9 mouse cellular contexts compared by ENCODE assay signal in the genomic region with DNA sequence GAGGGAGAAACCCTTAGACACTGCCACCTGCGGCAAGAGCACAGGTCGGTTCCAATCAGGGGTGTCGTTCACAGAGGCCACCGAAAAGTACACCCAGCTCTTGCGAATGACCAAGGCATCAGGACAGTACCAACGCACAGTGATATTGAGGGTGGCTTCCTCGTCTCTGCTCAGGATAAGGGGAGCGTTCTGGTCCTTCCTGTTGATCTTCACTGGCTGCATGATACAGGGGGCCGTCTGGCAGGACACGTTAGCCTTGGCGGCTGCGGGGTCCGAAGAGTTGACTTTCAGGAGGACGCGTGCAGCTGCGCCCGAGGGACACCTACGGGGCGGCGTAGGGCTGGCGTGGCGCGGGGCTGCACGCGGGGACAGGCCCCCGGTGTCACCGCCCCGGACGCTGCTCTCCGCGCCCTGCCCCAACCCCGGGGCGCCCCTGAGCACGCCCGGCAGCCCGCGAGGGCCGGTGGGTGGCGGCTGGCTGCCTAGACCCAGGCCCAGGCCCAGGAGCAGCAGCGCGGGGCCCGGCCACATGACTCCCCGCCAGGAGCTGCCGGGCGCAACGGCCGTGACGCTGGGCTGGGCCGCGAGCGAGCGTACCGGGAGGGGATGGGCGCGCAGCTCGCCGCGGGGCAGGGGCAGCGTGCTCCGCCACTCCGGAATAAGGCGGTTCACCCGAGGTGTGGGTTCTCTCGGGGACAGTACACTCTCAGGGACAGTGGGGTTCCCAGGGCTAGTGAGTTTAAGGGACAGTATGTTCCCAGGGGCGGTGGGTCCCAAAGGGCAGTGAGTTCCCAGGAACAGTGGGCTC. TPM values are rescaled to one million over a fixed set of nuclear protein-coding genes. Genes with fewer than 3 reads are reported as not detected.
DNase-seq lines count a peak whose midpoint lies in the region; ATAC-seq and TF ChIP-seq lines count a peak whose summit lies in the region.
"Had no signal": no experiment of that assay in that cellular context is flagged by ENCODE, and none has a peak within 500 bp of the region (broad histone marks: within the 10 kb centered on the region; RNA-seq: fewer than 3 reads in every experiment).

Pkdrej (minus strand) TSS at position 532 of the 808 bp plus-strand sequence.

- TF ChIP-seq EP300 in ES-Bruce4 (IDR thresholded peaks at IDR 0.05; ENCODE audit: insufficient read depth, low read depth, low read length), result no peak
- TF ChIP-seq EP300 in heart, adult 2 months (IDR thresholded peaks at IDR 0.05; ENCODE audit: insufficient read depth, low read depth, low read length), result no peak

- H3K79me2 ChIP-seq in heart, adult 2 months (replicated peaks; ENCODE audit: control insufficient read depth, insufficient read depth, low read length), result no peaks in the 10 kb centered on the region

- H3K36me3 ChIP-seq in ES-Bruce4 (ENCODE audit: control insufficient read depth, insufficient read depth, low read length, poor library complexity, severe bottlenecking), result no peaks in the 10 kb centered on the region
- H3K36me3 ChIP-seq in heart, adult 2 months (ENCODE audit: control insufficient read depth, insufficient read depth, low read length), result no peaks in the 10 kb centered on the region
- H3K36me3 ChIP-seq in kidney, postnatal 0 days (ENCODE audit: insufficient read depth, low read length), result no peaks in the 10 kb centered on the region
- no peaks in the 10 kb centered on the region for H3K36me3 ChIP-seq in small intestine, adult 2 months (ENCODE audit: control insufficient read depth, insufficient read depth, low read length)

- H3K27ac ChIP-seq in ES-Bruce4 (ENCODE audit: insufficient read depth, low read length), result no peak within 1 kb of the TSS
- H3K27ac ChIP-seq in heart, adult 2 months, result peak within 1 kb of the TSS; percentile 71
- no peak within 1 kb of the TSS for H3K27ac ChIP-seq in kidney, postnatal 0 days
- H3K27ac ChIP-seq in small intestine, adult 2 months (ENCODE audit: insufficient read depth, low read depth, low read length), result no peak within 1 kb of the TSS

- 3% methylated on average over 65 of the region's 65 CpGs for WGBS in heart, adult 2 months
- 1% methylated on average over 54 of the region's 65 CpGs for WGBS in kidney, postnatal 0 days
- 2% methylated on average over 65 of the region's 65 CpGs for WGBS in small intestine, adult 2 months

- TF ChIP-seq POLR2A in ES-Bruce4 (IDR thresholded peaks at IDR 0.05; ENCODE audit: insufficient read depth, low read length), result no peak
- TF ChIP-seq POLR2A in heart, adult 2 months (IDR thresholded peaks at IDR 0.05; ENCODE audit: insufficient read depth, low read depth, low read length), result no peak
- no peak for TF ChIP-seq POLR2A in small intestine, adult 2 months (IDR thresholded peaks at IDR 0.05; ENCODE audit: low read depth, low read length)

- H3K4me2 ChIP-seq in kidney, postnatal 0 days (ENCODE audit: low read length), result peak within 1 kb of the TSS; percentile 96

- peak within 1 kb of the TSS; percentile 68 for H3K4me3 ChIP-seq in ES-Bruce4 (ENCODE audit: low read depth, low read length)
- peak within 1 kb of the TSS; percentile 46 for H3K4me3 ChIP-seq in heart, adult 2 months
- H3K4me3 ChIP-seq in kidney, postnatal 0 days (replicated peaks; ENCODE audit: low read depth, low read length), result peak within 1 kb of the TSS; percentile 47
- H3K4me3 ChIP-seq in small intestine, adult 2 months (ENCODE audit: low read depth, low read length), result peak within 1 kb of the TSS; percentile 52

- TF ChIP-seq CTCF in ES-Bruce4 (IDR thresholded peaks at IDR 0.05; ENCODE audit: low read depth, low read length), result no peak
- no peak for TF ChIP-seq CTCF in heart, adult 2 months (IDR thresholded peaks at IDR 0.05)
- no peak for TF ChIP-seq CTCF in kidney, postnatal 0 days (IDR thresholded peaks at IDR 0.05; ENCODE audit: low read depth)
- TF ChIP-seq CTCF in small intestine, adult 2 months (IDR thresholded peaks at IDR 0.05; ENCODE audit: extremely low read depth, insufficient read length, insufficient replicate concordance, low read depth, low read length), result no peak

- intact Hi-C loops in heart, adult 2 months (cut with DNase I), result no loop called here

- H3K4me1 ChIP-seq in ES-Bruce4 (ENCODE audit: control insufficient read depth, insufficient read depth, low read length), result no peaks in the 10 kb centered on the region
- H3K4me1 ChIP-seq in heart, adult 2 months (ENCODE audit: control insufficient read depth, insufficient read depth, low read length), result peaks cover 4% of the 10 kb centered on the region; the same call in 1 of the 2 replicates
- H3K4me1 ChIP-seq in kidney, postnatal 0 days (replicated peaks; ENCODE audit: insufficient read depth, low read length), result no peaks in the 10 kb centered on the region
- H3K4me1 ChIP-seq in small intestine, adult 2 months (ENCODE audit: control insufficient read depth, insufficient read depth, insufficient read length, low read length), result peaks cover 3% of the 10 kb centered on the region; the same call in 1 of the 2 replicates

- H3K27me3 ChIP-seq in ES-Bruce4 (ENCODE audit: control insufficient read depth, insufficient read depth, low read length, poor library complexity, severe bottlenecking), result 0 out of 2 replicates have a peak, but pooled peaks cover 3% of the 10 kb centered on the region
- H3K27me3 ChIP-seq in heart, adult 2 months (ENCODE audit: control insufficient read depth, insufficient read depth, low read length), result peaks cover 1% of the 10 kb centered on the region; the same call in 1 of the 2 replicates
- peaks cover 5% of the 10 kb centered on the region; the same call in 1 of the 2 replicates for H3K27me3 ChIP-seq in kidney, postnatal 0 days (ENCODE audit: insufficient read depth, low read length)
- no peaks in the 10 kb centered on the region; the same call in 1 of the 2 replicates for H3K27me3 ChIP-seq in small intestine, adult 2 months (ENCODE audit: control insufficient read depth, insufficient read depth, low read length)

- H3K9ac ChIP-seq in ES-Bruce4 (ENCODE audit: low read depth, poor library complexity, severe bottlenecking), result peak within 1 kb of the TSS; percentile 58
- H3K9ac ChIP-seq in heart, adult 2 months (ENCODE audit: low read depth, low read length), result peak within 1 kb of the TSS; percentile 75
- H3K9ac ChIP-seq in kidney, postnatal 0 days (ENCODE audit: low read depth, low read length), result peak within 1 kb of the TSS; percentile 79

- H3K9me3 ChIP-seq in ES-Bruce4 (replicated peaks; ENCODE audit: control insufficient read depth, insufficient read depth, low read length, poor library complexity, severe bottlenecking), result no peaks in the 10 kb centered on the region
- H3K9me3 ChIP-seq in kidney, postnatal 0 days (replicated peaks; ENCODE audit: low read length), result no peaks in the 10 kb centered on the region

- no peak for DNase-seq in frontal cortex, postnatal 14 days (ENCODE audit: low spot score in 2 of 2)
- peak; percentile 68 to 76 for DNase-seq in heart, adult 2 months
- peak; percentile 39 for DNase-seq in kidney, postnatal 0 days (ENCODE audit: low spot score)
- DNase-seq in lung, postnatal 4 days, result peak; percentile 44 to 67

- ATAC-seq in frontal cortex, adult (ENCODE audit: low TSS enrichment), result peak; percentile 91
- ATAC-seq in common myeloid progenitor, adult 5-6 weeks (replicated peaks; ENCODE audit: low read depth, poor library complexity, severe bottlenecking), result peak; percentile 36; the same call in 1 of the 2 replicates
- peak; percentile 79 for ATAC-seq in kidney, postnatal 0 days (replicated peaks; ENCODE audit: low FRiP score, low read depth)

RNA-seq across cellular contexts. Expression of gene Pkdrej, which starts in this region (rescaled TPM):
- 0.13 TPM in 1 of 2 replicates, not detected in the other for polyA plus RNA-seq in ES-Bruce4 (2011; ENCODE audit: insufficient read depth, insufficient read length, low read depth, missing spikeins)
- 0.05 TPM in 1 of 2 replicates, not detected in the other for total RNA-seq in common myeloid progenitor, adult 5-6 weeks (2017)
- total RNA-seq in heart, adult 2 months (2021), result 1 to 10 TPM; 3.9 to 4.2 TPM
- polyA plus RNA-seq in heart, adult 2 months (2012; rRNA removed), result 1.8 and 3.0 TPM in 2 replicates
- polyA plus RNA-seq in kidney, postnatal 0 days (2015; fragmentation: Nextera tagmentation; extraction: Ambion mirVana), result 0.13 TPM in 2 replicates
- 0.05 and 0.09 TPM in 2 replicates for polyA plus RNA-seq in small intestine, adult 2 months (2012; rRNA removed)
- polyA plus RNA-seq: C2C12 had no signal

Comparison
In these comparisons a context has a peak if more than half of its experiments do, and no peak if none do; other contexts are left out.
1. Peak in ATAC-seq in common myeloid progenitor, adult 5-6 weeks; RNA of the gene not detected or under 1 TPM.
2. Peak in DNase-seq, ATAC-seq, H3K4me3 ChIP-seq, H3K9ac ChIP-seq and H3K4me2 ChIP-seq in kidney, postnatal 0 days; RNA of the gene not detected or under 1 TPM.
3. ATAC-seq: peak in every context shown above with its lines; median percentile 91 in frontal cortex, adult; 79 in kidney, postnatal 0 days; 36 in common myeloid progenitor, adult 5-6 weeks.
4. DNase-seq: peak in heart, adult 2 months (2 of 2) and lung, postnatal 4 days (2 of 2); none in frontal cortex, postnatal 14 days (0 of 2).
5. Peak in every context shown above with its lines, with median percentiles within 50 percentile points of each other: H3K4me3 ChIP-seq and H3K9ac ChIP-seq.